Mouse (Mus musculus): ENCODE results near the gene Olfr784.
"Not testable (repeated sequence)": the region's sequence is repeated elsewhere in the genome, so short reads cannot be mapped to it uniquely, and the experiment has no call there.

Gene Olfr784

GRCm38 (mm10) chr10:129383783-129384182 lies at the start of gene Olfr784:
Olfr784 (plus strand) TSS chr10:129384083.
- DNase-seq: no peak

- DNase-seq: no peak
Observed at GRCm38 (mm10) chr10:129348550-129348949, 35.3 kb upstream of the Olfr784 start, which contains the start of gene Olfr782. Olfr782 (plus strand) TSS chr10:129348850.

- DNase-seq: not testable (repeated sequence)
Observed at GRCm38 (mm10) chr10:129352475-129352874, 31.4 kb upstream of the Olfr784 start.

GRCm38 (mm10) chr10:129356496-129356895 lies 27.4 kb upstream of the Olfr784 start:
- not testable (repeated sequence) for DNase-seq

GRCm38 (mm10) chr10:129357307-129357706 lies 26.6 kb upstream of the Olfr784 start:
- no peak for DNase-seq

- not testable (repeated sequence) for DNase-seq
Observed at GRCm38 (mm10) chr10:129374051-129374450, 9.8 kb upstream of the Olfr784 start.

GRCm38 (mm10) chr10:129400892-129401291 lies 17.0 kb downstream of the Olfr784 start:
- no peak for DNase-seq

GRCm38 (mm10) chr10:129405126-129405525 lies 21.2 kb downstream of the Olfr784 start, which contains the start of gene Olfr785:
Olfr785 (plus strand) TSS chr10:129405426.
- no peak for DNase-seq

- DNase-seq: no peak
Observed at GRCm38 (mm10) chr10:129427006-129427405, 43.1 kb downstream of the Olfr784 start, which contains the start of gene Olfr786. Olfr786 (plus strand) TSS chr10:129427306.
